Mouse (Mus musculus): Measurements from ENCODE around the gene Shc4.

The Shc4 gene

DNA sequence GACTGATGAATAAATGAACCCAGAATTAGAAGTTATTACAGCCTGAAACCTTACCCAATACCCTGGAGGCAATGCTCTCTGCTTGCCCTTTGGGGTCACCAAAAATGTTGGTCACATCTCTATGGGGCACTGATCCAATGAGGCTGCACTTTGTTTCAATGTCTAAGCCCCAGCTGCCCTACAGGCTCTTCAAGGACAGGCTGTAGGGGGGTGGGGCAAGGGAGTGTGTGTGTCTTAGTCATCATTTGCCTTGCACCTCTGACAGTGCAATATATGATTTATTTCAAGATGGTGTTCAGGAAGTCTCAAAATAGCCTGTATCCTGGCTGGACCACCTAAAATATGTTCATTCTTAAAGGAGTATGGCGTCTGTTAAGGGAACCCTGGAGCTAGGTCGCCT is 22.3 kb downstream of the Shc4 start:
- H3K4me1 ChIP-seq (replicated peaks; ENCODE audit: low read depth, low read length), result peaks cover 25% of the 10 kb centered on the region
- no peaks in the 10 kb centered on the region for H3K36me3 ChIP-seq (ENCODE audit: insufficient read depth, low read length)
- H3K4me3 ChIP-seq (replicated peaks; ENCODE audit: low read length), result no peak overlapping the region
- H3K27me3 ChIP-seq (ENCODE audit: insufficient read depth, low read length), result peaks cover 9% of the 10 kb centered on the region; the same call in 1 of the 2 replicates
- no peaks in the 10 kb centered on the region for H3K9me3 ChIP-seq (ENCODE audit: low read length)
- TF ChIP-seq NANOG (IDR thresholded peaks at IDR 0.05; ENCODE audit: borderline replicate concordance, low read length) (no peak), CTCF (conservative IDR thresholded peaks at IDR 0.05; ENCODE audit: low read length) (no peak), POU5F1 (IDR thresholded peaks at IDR 0.05; ENCODE audit: borderline replicate concordance, low read length) (no peak)

DNA sequence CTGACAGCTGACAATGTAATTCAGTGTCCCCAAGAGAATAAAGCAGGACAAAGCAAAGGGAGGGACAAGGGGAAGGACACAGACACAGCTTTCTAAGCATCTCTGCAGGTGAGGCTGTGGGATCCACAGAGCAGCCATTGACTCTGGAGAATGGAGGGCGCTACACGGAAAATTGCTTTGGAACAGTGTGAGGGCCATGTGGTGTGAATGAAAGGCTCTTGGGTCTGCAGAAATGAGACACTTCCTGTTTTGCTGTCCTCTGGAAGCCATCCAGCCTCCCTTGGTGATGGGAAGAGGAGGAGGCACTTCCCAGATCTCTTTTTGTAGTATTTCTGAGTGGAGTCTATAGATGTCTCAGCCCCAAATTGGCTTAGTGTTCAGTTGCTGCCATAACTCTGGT is 27.7 kb downstream of the Shc4 start:
- H3K4me1 ChIP-seq (replicated peaks; ENCODE audit: low read depth, low read length), result no peaks in the 10 kb centered on the region
- H3K9me3 ChIP-seq (ENCODE audit: low read length), result no peaks in the 10 kb centered on the region
- no peaks in the 10 kb centered on the region for H3K36me3 ChIP-seq (ENCODE audit: insufficient read depth, low read length)
- peaks cover 13% of the 10 kb centered on the region; the same call in 1 of the 2 replicates for H3K27me3 ChIP-seq (ENCODE audit: insufficient read depth, low read length)
- TF ChIP-seq CTCF (conservative IDR thresholded peaks at IDR 0.05; ENCODE audit: low read length) (no peak), NANOG (IDR thresholded peaks at IDR 0.05; ENCODE audit: borderline replicate concordance, low read length) (no peak), POU5F1 (IDR thresholded peaks at IDR 0.05; ENCODE audit: borderline replicate concordance, low read length) (no peak)
- no peak overlapping the region for H3K4me3 ChIP-seq (replicated peaks; ENCODE audit: low read length)

DNA sequence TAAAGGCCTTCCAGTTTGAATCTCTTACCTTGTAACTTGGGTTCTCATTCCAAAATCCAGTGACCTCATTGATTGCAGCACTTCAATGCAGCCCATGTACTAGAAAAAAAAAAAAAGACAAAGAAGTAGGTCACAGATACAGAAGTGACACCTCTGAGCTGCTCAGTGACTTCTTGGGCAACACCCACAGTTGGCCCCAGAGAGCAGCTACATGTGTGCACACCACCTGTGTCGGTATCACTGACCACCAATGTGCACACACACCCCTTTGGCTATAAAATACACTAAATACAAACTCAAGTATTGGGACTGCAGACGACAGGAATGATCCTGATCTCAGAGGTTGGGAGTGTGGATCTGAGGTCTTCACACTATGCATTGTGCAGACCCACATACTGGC is 29.1 kb downstream of the Shc4 start:
- no peaks in the 10 kb centered on the region for H3K4me1 ChIP-seq (replicated peaks; ENCODE audit: low read depth, low read length)
- H3K36me3 ChIP-seq (ENCODE audit: insufficient read depth, low read length), result no peaks in the 10 kb centered on the region
- H3K9me3 ChIP-seq (ENCODE audit: low read length), result no peaks in the 10 kb centered on the region
- TF ChIP-seq POU5F1 (IDR thresholded peaks at IDR 0.05; ENCODE audit: borderline replicate concordance, low read length) (no peak), CTCF (conservative IDR thresholded peaks at IDR 0.05; ENCODE audit: low read length) (no peak), NANOG (IDR thresholded peaks at IDR 0.05; ENCODE audit: borderline replicate concordance, low read length) (no peak)
- H3K4me3 ChIP-seq (replicated peaks; ENCODE audit: low read length), result no peak overlapping the region
- peaks cover 13% of the 10 kb centered on the region; the same call in 1 of the 2 replicates for H3K27me3 ChIP-seq (ENCODE audit: insufficient read depth, low read length)

DNA sequence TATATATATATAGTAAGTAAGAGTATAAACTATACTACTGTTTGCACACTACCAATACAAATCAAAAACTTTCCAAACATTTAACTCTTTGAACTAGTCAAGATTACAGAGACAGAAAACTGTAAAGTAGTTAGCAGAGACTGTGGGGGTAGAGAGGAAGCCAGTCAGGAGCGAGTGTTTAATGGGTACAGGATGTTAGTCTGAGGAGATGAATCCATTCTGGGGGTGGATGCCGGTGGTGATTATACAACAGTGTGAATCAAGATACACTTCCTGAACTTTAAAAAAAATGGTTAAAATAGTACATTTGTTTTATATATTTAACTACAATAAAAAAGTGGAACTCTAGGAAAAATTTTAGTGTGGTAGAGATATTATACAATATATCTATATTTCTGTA is 31.9 kb downstream of the Shc4 start:
- H3K4me1 ChIP-seq (replicated peaks; ENCODE audit: low read depth, low read length), result no peaks in the 10 kb centered on the region
- peaks cover 13% of the 10 kb centered on the region; the same call in 1 of the 2 replicates for H3K27me3 ChIP-seq (ENCODE audit: insufficient read depth, low read length)
- no peaks in the 10 kb centered on the region for H3K36me3 ChIP-seq (ENCODE audit: insufficient read depth, low read length)
- peaks cover 3% of the 10 kb centered on the region; the same call in 1 of the 2 replicates for H3K9me3 ChIP-seq (ENCODE audit: low read length)
- H3K4me3 ChIP-seq (replicated peaks; ENCODE audit: low read length), result no peak overlapping the region
- TF ChIP-seq POU5F1 (IDR thresholded peaks at IDR 0.05; ENCODE audit: borderline replicate concordance, low read length) (no peak), NANOG (IDR thresholded peaks at IDR 0.05; ENCODE audit: borderline replicate concordance, low read length) (no peak), CTCF (conservative IDR thresholded peaks at IDR 0.05; ENCODE audit: low read length) (no peak)

DNA sequence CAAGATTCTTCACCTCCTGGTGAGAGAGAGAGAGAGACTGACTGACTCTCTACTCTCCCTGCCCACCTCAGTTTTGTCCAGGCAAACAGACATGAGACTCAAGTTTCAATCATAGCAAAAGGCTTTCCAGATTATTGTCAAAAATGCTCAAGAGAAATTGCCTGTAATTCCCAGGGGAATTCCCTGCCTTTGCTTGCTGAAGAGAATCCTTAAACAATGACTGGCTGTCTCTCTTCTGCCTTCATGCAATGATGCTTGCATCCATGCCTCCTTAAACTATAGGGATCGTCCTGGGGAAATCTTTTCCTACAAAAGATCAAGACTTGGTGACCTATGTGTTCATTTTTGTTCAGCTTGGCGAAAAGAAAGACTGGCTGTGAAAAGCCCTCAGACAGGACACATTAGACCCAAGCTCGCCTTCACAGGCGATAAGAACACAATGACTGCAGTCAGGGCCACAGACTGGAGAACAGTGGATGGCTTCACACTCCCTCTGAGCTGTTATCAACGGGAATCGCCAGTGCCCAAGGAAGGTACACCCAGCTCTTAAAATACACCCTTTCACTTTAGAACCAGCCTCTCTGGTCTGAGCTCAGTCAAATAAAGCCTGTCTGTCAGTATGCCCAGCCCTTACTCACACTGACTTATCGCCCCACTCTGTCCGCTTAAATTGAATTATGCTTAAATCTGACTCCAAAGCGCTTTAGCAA is 38.4 kb downstream of the Shc4 start:
- TF ChIP-seq NANOG (IDR thresholded peaks at IDR 0.05; ENCODE audit: borderline replicate concordance, low read length), result no peak
- no peak for TF ChIP-seq POU5F1 (IDR thresholded peaks at IDR 0.05; ENCODE audit: borderline replicate concordance, low read length)
- TF ChIP-seq CTCF (conservative IDR thresholded peaks at IDR 0.05; ENCODE audit: low read length), result no peak
- 0 out of 2 replicates have a peak, but pooled peaks cover 3% of the 10 kb centered on the region for H3K27me3 ChIP-seq (ENCODE audit: insufficient read depth, low read length)
- H3K4me3 ChIP-seq (replicated peaks; ENCODE audit: low read length), result no peak overlapping the region
- H3K36me3 ChIP-seq (ENCODE audit: insufficient read depth, low read length), result no peaks in the 10 kb centered on the region
- H3K4me1 ChIP-seq (replicated peaks; ENCODE audit: low read depth, low read length), result peaks cover 14% of the 10 kb centered on the region
- peaks cover 3% of the 10 kb centered on the region; the same call in 1 of the 2 replicates for H3K9me3 ChIP-seq (ENCODE audit: low read length)

DNA sequence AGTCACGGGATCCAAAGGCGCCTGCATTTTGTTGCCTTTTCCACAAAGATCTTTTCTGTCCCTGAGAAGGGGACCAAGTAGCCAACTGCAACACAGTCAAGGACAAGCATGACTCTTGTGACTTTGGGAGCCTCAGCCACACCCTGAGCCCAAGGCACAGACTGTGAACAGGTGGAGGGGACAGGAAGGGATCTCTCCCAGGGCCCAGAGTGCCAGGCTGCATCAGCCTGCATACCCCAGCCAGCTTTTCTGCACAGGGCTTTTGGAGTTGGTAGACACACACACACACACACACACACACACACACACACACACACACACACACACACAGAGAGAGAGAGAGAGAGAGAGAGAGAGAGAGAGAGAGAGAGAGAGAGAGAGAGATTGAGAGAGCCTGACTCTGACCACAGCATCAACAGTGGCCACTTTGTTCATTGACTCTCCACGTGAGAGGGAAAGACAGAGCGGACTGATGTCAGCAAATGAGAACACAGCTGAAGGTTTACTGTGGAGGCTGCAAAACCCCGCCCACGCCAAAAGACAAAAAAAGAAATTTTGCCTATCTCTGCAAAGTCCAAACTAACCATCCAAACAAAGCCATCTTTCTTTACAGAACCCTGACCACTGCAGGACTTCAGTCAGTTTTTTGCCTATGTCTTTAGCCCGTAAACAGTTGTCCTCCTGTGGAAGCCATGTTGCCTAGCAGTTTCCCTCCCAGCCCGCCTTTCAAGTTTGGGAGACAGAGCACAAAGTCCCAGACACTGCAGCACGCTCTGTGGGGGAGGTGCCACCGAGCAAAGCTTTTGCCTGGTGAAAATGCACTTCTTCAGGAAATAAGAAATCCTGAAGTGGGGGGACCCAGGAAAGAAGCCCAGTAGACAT is 39.1 kb downstream of the Shc4 start:
- Histone ChIP-seq H3K27me3 (ENCODE audit: insufficient read depth, low read length) (0 out of 2 replicates have a peak, but pooled peaks cover 3% of the 10 kb centered on the region), H3K9me3 (ENCODE audit: low read length) (peaks cover 3% of the 10 kb centered on the region; the same call in 1 of the 2 replicates), H3K4me1 (replicated peaks; ENCODE audit: low read depth, low read length) (peaks cover 14% of the 10 kb centered on the region), H3K4me3 (replicated peaks; ENCODE audit: low read length) (no peak overlapping the region), H3K36me3 (ENCODE audit: insufficient read depth, low read length) (no peaks in the 10 kb centered on the region)
- TF ChIP-seq NANOG (IDR thresholded peaks at IDR 0.05; ENCODE audit: borderline replicate concordance, low read length) (no peak), POU5F1 (IDR thresholded peaks at IDR 0.05; ENCODE audit: borderline replicate concordance, low read length) (no peak), CTCF (conservative IDR thresholded peaks at IDR 0.05; ENCODE audit: low read length) (no peak)

DNA sequence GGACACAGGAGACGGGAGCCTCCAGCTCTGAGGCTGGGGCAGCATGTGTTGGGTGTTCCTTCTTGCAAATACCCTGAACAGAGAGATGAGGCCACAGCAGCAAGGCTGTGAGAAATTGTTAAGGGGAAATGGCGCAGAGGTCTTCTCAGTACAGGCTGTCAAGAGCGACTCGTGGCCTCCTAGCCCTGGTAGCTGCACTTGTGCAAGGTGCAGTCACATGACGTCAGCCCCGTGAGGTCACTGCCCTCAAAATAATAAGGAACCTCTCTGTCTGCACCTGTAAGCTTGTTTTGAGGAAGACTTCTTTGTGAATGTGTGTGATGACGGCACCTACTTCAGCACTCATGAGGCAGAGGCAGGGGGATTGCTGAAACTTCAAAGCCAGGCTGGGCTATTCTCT is 40.1 kb downstream of the Shc4 start:
- Histone ChIP-seq H3K4me1 (replicated peaks; ENCODE audit: low read depth, low read length) (peaks cover 14% of the 10 kb centered on the region), H3K9me3 (ENCODE audit: low read length) (no peaks in the 10 kb centered on the region), H3K36me3 (ENCODE audit: insufficient read depth, low read length) (no peaks in the 10 kb centered on the region), H3K4me3 (replicated peaks; ENCODE audit: low read length) (no peak overlapping the region), H3K27me3 (ENCODE audit: insufficient read depth, low read length) (0 out of 2 replicates have a peak, but pooled peaks cover 3% of the 10 kb centered on the region)
- TF ChIP-seq NANOG (IDR thresholded peaks at IDR 0.05; ENCODE audit: borderline replicate concordance, low read length) (no peak), POU5F1 (IDR thresholded peaks at IDR 0.05; ENCODE audit: borderline replicate concordance, low read length) (no peak), CTCF (conservative IDR thresholded peaks at IDR 0.05; ENCODE audit: low read length) (no peak)

DNA sequence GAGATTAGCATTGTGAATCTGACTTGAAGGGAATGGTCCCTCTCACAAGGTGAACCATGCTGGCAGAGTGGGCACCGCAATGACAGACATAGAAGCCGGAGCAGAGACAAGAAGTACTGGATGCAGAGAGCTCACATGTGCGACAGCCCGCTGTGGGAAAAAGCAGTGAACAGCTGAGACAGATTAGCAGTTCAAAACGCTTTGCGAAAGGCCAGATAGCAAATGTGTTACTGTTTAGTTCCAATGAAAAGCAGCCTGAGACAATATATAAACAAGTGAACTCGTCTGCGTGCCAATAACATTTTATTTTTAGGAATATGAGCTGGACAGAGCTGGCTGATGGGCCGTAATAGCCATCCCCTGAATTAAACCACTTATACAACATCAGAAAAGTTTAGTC is 42.1 kb downstream of the Shc4 start:
- TF ChIP-seq CTCF (conservative IDR thresholded peaks at IDR 0.05; ENCODE audit: low read length) (no peak), POU5F1 (IDR thresholded peaks at IDR 0.05; ENCODE audit: borderline replicate concordance, low read length) (no peak), NANOG (IDR thresholded peaks at IDR 0.05; ENCODE audit: borderline replicate concordance, low read length) (no peak)
- Histone ChIP-seq H3K4me3 (replicated peaks; ENCODE audit: low read length) (no peak overlapping the region), H3K36me3 (ENCODE audit: insufficient read depth, low read length) (no peaks in the 10 kb centered on the region), H3K27me3 (ENCODE audit: insufficient read depth, low read length) (peaks cover 9% of the 10 kb centered on the region), H3K9me3 (ENCODE audit: low read length) (no peaks in the 10 kb centered on the region), H3K4me1 (replicated peaks; ENCODE audit: low read depth, low read length) (peaks cover 14% of the 10 kb centered on the region)
